Mouse (Mus musculus): ENCODE measurements around the gene Zbtb20. TPM values are rescaled to one million over a fixed set of nuclear protein-coding genes. Genes with fewer than 3 reads are reported as not detected.

Zbtb20 gene
- polyA plus RNA-seq, 1 experiment: 14.7 TPM

DNA sequence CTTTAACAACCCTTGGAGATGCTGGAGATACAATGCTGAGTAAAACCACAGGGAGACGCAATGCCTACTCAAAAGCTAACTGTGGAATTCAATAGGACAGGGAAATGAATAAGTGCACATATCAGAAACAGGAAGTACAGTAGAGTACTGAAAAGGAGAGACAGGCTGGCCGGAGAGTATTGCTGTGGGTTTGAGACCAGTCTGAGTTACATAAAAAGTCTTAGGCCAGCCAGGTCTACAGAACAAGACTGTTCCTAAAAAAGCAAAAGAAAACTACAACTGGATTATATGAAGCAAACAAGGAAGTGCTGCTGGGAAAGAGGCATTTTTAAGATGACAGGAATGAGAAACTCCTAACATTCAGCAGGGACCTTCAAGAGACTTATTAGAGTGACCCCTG, 505.5 kb downstream of the Zbtb20 start:
- no peak overlapping the region for H3K4me3 ChIP-seq (ENCODE audit: insufficient read depth, low read length)
- no peak overlapping the region for H3K27ac ChIP-seq (ENCODE audit: insufficient read depth, low read depth, low read length)
- H3K4me1 ChIP-seq (ENCODE audit: control insufficient read depth, insufficient read depth, low read length): peaks cover 19% of the 10 kb centered on the region
- no peak for TF ChIP-seq CTCF (IDR thresholded peaks at IDR 0.05; ENCODE audit: low read depth, low read length)
- no peak for TF ChIP-seq POLR2A (IDR thresholded peaks at IDR 0.05; ENCODE audit: borderline replicate concordance, low read depth, low read length)

- no peak overlapping the region for H3K27ac ChIP-seq (ENCODE audit: insufficient read depth, low read depth, low read length)
- H3K4me1 ChIP-seq (ENCODE audit: control insufficient read depth, insufficient read depth, low read length): peaks cover 16% of the 10 kb centered on the region
- H3K4me3 ChIP-seq (ENCODE audit: insufficient read depth, low read length): no peak overlapping the region
- no peak for TF ChIP-seq POLR2A (IDR thresholded peaks at IDR 0.05; ENCODE audit: borderline replicate concordance, low read depth, low read length)
- no peak for TF ChIP-seq CTCF (IDR thresholded peaks at IDR 0.05; ENCODE audit: low read depth, low read length)
These were observed 507.6 kb downstream of the Zbtb20 start for GRCm38 (mm10) chr16:43383149-43383740.

DNA sequence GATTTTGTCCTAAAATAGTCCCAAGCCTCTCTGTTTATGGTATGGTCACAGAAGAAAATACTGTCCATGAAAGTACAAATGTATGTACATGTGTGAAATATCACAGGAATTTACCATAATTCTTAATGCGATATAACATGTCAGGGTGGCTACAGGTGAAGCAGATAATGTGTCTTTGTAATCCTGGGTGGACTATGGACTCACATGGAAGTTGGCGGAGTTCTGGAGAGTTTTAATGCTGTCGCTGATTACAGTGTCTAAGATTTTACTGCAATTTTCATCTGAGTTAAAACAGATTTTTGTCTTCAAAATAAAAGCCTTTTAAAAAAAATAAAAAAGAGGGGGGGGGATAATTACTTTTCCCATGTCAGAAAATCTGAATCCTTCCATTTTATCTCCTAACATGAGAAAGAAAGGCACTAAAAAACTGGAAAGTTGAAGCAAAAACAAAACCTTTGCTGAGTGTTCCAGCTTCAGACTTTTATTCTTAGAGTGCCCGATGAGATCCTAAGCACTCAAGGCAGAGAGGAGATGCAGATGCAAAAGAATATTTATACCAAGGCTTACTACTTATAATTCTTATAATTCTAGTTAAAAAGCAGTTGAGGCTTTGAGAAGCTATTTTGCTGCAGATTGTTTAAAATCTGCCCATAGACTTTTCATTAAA, 509.4 kb downstream of the Zbtb20 start:
- Histone ChIP-seq H3K27ac (ENCODE audit: insufficient read depth, low read depth, low read length) (no peak overlapping the region), H3K4me3 (ENCODE audit: insufficient read depth, low read length) (no peak overlapping the region), H3K4me1 (ENCODE audit: control insufficient read depth, insufficient read depth, low read length) (peaks cover 9% of the 10 kb centered on the region)
- TF ChIP-seq CTCF (IDR thresholded peaks at IDR 0.05; ENCODE audit: low read depth, low read length) (no peak), POLR2A (IDR thresholded peaks at IDR 0.05; ENCODE audit: borderline replicate concordance, low read depth, low read length) (no peak)

DNA sequence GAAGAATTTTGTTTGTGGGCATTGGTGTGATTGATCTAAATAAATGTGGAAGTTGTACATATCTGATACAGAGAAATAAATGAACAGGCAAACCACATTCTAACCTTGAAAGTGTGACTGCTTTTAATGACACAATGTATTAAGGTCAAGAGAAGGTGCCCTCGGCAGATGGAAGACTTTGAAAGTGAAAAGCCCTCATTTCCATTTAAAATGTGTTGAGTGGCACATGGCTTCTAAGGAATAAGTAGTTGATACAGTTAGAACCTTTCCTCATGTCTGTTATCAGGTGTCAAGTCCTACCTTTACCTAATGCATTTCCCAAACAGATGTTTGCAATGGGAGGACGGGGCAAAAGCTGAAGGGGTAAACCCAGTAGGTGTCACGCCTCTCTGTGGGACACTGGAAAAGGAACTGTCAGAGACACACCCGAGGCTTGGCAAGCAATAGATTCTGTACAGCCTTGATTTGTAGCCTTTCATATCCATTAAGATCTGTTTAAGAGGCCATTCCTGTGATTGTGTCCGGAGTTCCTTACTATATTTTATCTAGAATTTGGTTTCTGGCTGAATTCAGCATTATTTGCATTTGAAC, 510.0 kb downstream of the Zbtb20 start:
- TF ChIP-seq CTCF (IDR thresholded peaks at IDR 0.05; ENCODE audit: low read depth, low read length): no peak
- TF ChIP-seq POLR2A (IDR thresholded peaks at IDR 0.05; ENCODE audit: borderline replicate concordance, low read depth, low read length): no peak
- peaks cover 9% of the 10 kb centered on the region for H3K4me1 ChIP-seq (ENCODE audit: control insufficient read depth, insufficient read depth, low read length)
- H3K4me3 ChIP-seq (ENCODE audit: insufficient read depth, low read length): no peak overlapping the region
- no peak overlapping the region for H3K27ac ChIP-seq (ENCODE audit: insufficient read depth, low read depth, low read length)

- TF ChIP-seq POLR2A (IDR thresholded peaks at IDR 0.05; ENCODE audit: borderline replicate concordance, low read depth, low read length): no peak
- TF ChIP-seq CTCF (IDR thresholded peaks at IDR 0.05; ENCODE audit: low read depth, low read length): no peak
- no peak overlapping the region for H3K27ac ChIP-seq (ENCODE audit: insufficient read depth, low read depth, low read length)
- no peak overlapping the region for H3K4me3 ChIP-seq (ENCODE audit: insufficient read depth, low read length)
- peaks cover 5% of the 10 kb centered on the region for H3K4me1 ChIP-seq (ENCODE audit: control insufficient read depth, insufficient read depth, low read length)
These were observed 510.7 kb downstream of the Zbtb20 start for GRCm38 (mm10) chr16:43386426-43386825.

- Histone ChIP-seq H3K27ac (ENCODE audit: insufficient read depth, low read depth, low read length) (no peak overlapping the region), H3K4me1 (ENCODE audit: control insufficient read depth, insufficient read depth, low read length) (no peaks in the 10 kb centered on the region)
- no peak for TF ChIP-seq POLR2A (IDR thresholded peaks at IDR 0.05; ENCODE audit: borderline replicate concordance, low read depth, low read length)
- no peak for TF ChIP-seq CTCF (IDR thresholded peaks at IDR 0.05; ENCODE audit: low read depth, low read length)
These were observed 512.7 kb downstream of the Zbtb20 start for GRCm38 (mm10) chr16:43388389-43388788.

GRCm38 (mm10) chr16:43390387-43390786, 514.7 kb downstream of the Zbtb20 start:
- TF ChIP-seq POLR2A (IDR thresholded peaks at IDR 0.05; ENCODE audit: borderline replicate concordance, low read depth, low read length) (no peak), CTCF (IDR thresholded peaks at IDR 0.05; ENCODE audit: low read depth, low read length) (no peak)
- H3K4me3 ChIP-seq (ENCODE audit: insufficient read depth, low read length): no peak overlapping the region
- H3K27ac ChIP-seq (ENCODE audit: insufficient read depth, low read depth, low read length): no peak overlapping the region
- H3K4me1 ChIP-seq (ENCODE audit: control insufficient read depth, insufficient read depth, low read length): no peaks in the 10 kb centered on the region

More at GRCm38 (mm10) chr16:43388389-43388788, 512.7 kb downstream of the Zbtb20 start:
- no peak overlapping the region for H3K4me3 ChIP-seq (ENCODE audit: insufficient read depth, low read length)

- no peak overlapping the region for H3K4me3 ChIP-seq (ENCODE audit: insufficient read depth, low read length)
- no peak for TF ChIP-seq POLR2A (IDR thresholded peaks at IDR 0.05; ENCODE audit: borderline replicate concordance, low read depth, low read length)
- no peak for TF ChIP-seq CTCF (IDR thresholded peaks at IDR 0.05; ENCODE audit: low read depth, low read length)
- no peak overlapping the region for H3K27ac ChIP-seq (ENCODE audit: insufficient read depth, low read depth, low read length)
- H3K4me1 ChIP-seq (ENCODE audit: control insufficient read depth, insufficient read depth, low read length): peaks cover 6% of the 10 kb centered on the region; the same call in 1 of the 2 replicates
These were observed 517.7 kb downstream of the Zbtb20 start for GRCm38 (mm10) chr16:43393382-43393781.

- no peak overlapping the region for H3K27ac ChIP-seq (ENCODE audit: insufficient read depth, low read depth, low read length)
- no peak for TF ChIP-seq CTCF (IDR thresholded peaks at IDR 0.05; ENCODE audit: low read depth, low read length)
- TF ChIP-seq POLR2A (IDR thresholded peaks at IDR 0.05; ENCODE audit: borderline replicate concordance, low read depth, low read length): no peak
- peaks cover 6% of the 10 kb centered on the region; the same call in 1 of the 2 replicates for H3K4me1 ChIP-seq (ENCODE audit: control insufficient read depth, insufficient read depth, low read length)
- no peak overlapping the region for H3K4me3 ChIP-seq (ENCODE audit: insufficient read depth, low read length)
These were observed 518.4 kb downstream of the Zbtb20 start for GRCm38 (mm10) chr16:43394013-43394568.

- H3K4me1 ChIP-seq (ENCODE audit: control insufficient read depth, insufficient read depth, low read length): peaks cover 6% of the 10 kb centered on the region; the same call in 1 of the 2 replicates
- no peak overlapping the region for H3K4me3 ChIP-seq (ENCODE audit: insufficient read depth, low read length)
- TF ChIP-seq POLR2A (IDR thresholded peaks at IDR 0.05; ENCODE audit: borderline replicate concordance, low read depth, low read length): no peak
- TF ChIP-seq CTCF (IDR thresholded peaks at IDR 0.05; ENCODE audit: low read depth, low read length): no peak
- H3K27ac ChIP-seq (ENCODE audit: insufficient read depth, low read depth, low read length): no peak overlapping the region
These were observed 519.1 kb downstream of the Zbtb20 start for GRCm38 (mm10) chr16:43394760-43395159.

Measured in bone marrow macrophage, adult 2 months (primary cell).